Mouse (Mus musculus): ENCODE results near the gene Il21. TPM values are rescaled to one million over a fixed set of nuclear protein-coding genes. Genes with fewer than 3 reads are reported as not detected.

Il21 gene
- polyA plus RNA-seq, 1 experiment = not detected

DNA sequence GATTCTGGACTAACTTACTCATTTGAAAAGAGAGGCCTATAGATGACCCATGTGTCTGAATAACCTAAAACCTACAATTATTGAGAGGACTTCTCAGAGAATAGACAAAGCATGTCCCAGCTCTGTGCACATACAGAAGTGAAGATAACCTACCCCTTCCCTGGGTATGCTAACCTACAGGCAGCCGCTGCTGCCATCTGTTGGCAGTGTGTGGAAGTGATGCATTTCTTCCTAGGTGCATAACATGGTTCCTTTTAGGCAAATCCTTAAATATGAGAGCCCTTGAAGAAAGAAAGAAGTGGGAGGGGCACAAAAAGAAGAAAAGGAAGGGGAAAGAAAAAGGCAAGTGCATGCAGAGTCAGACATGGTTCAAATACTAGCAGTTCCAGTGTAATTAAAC lies 38.8 kb upstream of the Il21 start:
- no peak overlapping the region for H3ac ChIP-seq (ENCODE audit: control insufficient read depth, insufficient read length)
- TF ChIP-seq MAX (IDR thresholded peaks at IDR 0.05; ENCODE audit: low read depth) (no peak), USF1 (IDR thresholded peaks at IDR 0.05; ENCODE audit: low read depth) (no peak), REST (IDR thresholded peaks at IDR 0.05; ENCODE audit: insufficient read depth, insufficient read length) (no peak), E2F4 (IDR thresholded peaks at IDR 0.05; ENCODE audit: insufficient read depth) (no peak), TCF3 (IDR thresholded peaks at IDR 0.05; ENCODE audit: insufficient read length, low read depth) (no peak), POLR2AphosphoS2 (IDR thresholded peaks at IDR 0.05; ENCODE audit: insufficient read length, low read depth) (no peak), TCF12 (IDR thresholded peaks at IDR 0.05; ENCODE audit: insufficient read depth, poor library complexity, severe bottlenecking) (no peak), POLR2A (IDR thresholded peaks at IDR 0.05; ENCODE audit: insufficient read length, low read depth) (no peak), MYOG (IDR thresholded peaks at IDR 0.05; ENCODE audit: control insufficient read depth in 1 of 3, insufficient read depth in 1 of 3, insufficient read length in 2 of 3, low read depth in 2 of 3) (no peak), CEBPB (IDR thresholded peaks at IDR 0.05; ENCODE audit: insufficient read depth, poor library complexity, severe bottlenecking) (no peak), SRF (IDR thresholded peaks at IDR 0.05; ENCODE audit: control insufficient read depth, insufficient read length, low read depth) (no peak), MYOD1 (IDR thresholded peaks at IDR 0.05; ENCODE audit: control insufficient read depth in 1 of 3, insufficient read length in 2 of 3, low read depth in 2 of 3) (no peak)
- no peaks in the 10 kb centered on the region for H3K36me3 ChIP-seq (ENCODE audit: control insufficient read depth, insufficient read depth)

DNA sequence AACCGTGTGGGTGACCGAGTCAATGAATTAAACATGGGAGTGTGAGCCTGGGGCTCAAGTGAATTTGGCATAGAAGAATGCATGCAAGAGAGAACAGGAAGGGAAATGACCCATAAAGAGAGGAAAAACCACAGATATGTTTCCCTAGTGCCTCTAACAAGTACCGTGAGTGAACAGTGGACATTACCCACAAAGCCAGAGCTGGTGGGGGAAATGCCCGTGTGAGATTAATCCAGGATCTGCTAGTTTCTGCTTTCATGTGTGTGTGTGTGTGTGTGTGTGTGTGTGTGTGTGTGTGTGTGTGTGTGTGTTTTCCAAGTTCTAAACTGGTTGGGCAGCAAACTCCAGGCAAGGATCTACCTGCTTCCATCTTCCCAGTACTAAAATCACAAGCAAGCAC lies 37.5 kb upstream of the Il21 start:
- H3K4me3 ChIP-seq = no peak overlapping the region
- peaks cover 7% of the 10 kb centered on the region for H3K27me3 ChIP-seq (ENCODE audit: control insufficient read depth, insufficient read depth, insufficient read length)
- H3K36me3 ChIP-seq (ENCODE audit: control insufficient read depth, insufficient read depth) = no peaks in the 10 kb centered on the region
- H3K79me2 ChIP-seq (ENCODE audit: control insufficient read depth, insufficient read depth) = no peaks in the 10 kb centered on the region
- H3ac ChIP-seq (ENCODE audit: control insufficient read depth, insufficient read length) = no peak overlapping the region
- TF ChIP-seq E2F4 (IDR thresholded peaks at IDR 0.05; ENCODE audit: insufficient read depth) = no peak
- no peak for TF ChIP-seq SRF (IDR thresholded peaks at IDR 0.05; ENCODE audit: control insufficient read depth, insufficient read length, low read depth)
- no peak for TF ChIP-seq MAX (IDR thresholded peaks at IDR 0.05; ENCODE audit: low read depth)
- TF ChIP-seq POLR2AphosphoS2 (IDR thresholded peaks at IDR 0.05; ENCODE audit: insufficient read length, low read depth) = no peak
- no peak for TF ChIP-seq REST (IDR thresholded peaks at IDR 0.05; ENCODE audit: insufficient read depth, insufficient read length)
- TF ChIP-seq MYOD1 (IDR thresholded peaks at IDR 0.05; ENCODE audit: control insufficient read depth in 1 of 3, insufficient read length in 2 of 3, low read depth in 2 of 3) = no peak
- TF ChIP-seq USF1 (IDR thresholded peaks at IDR 0.05; ENCODE audit: low read depth) = no peak
- no peak for TF ChIP-seq TCF3 (IDR thresholded peaks at IDR 0.05; ENCODE audit: insufficient read length, low read depth)
- no peak for TF ChIP-seq CEBPB (IDR thresholded peaks at IDR 0.05; ENCODE audit: insufficient read depth, poor library complexity, severe bottlenecking)
- TF ChIP-seq MYOG (IDR thresholded peaks at IDR 0.05; ENCODE audit: control insufficient read depth in 1 of 3, insufficient read depth in 1 of 3, insufficient read length in 2 of 3, low read depth in 2 of 3) = no peak
- no peak for TF ChIP-seq POLR2A (IDR thresholded peaks at IDR 0.05; ENCODE audit: insufficient read length, low read depth)
- no peak for TF ChIP-seq TCF12 (IDR thresholded peaks at IDR 0.05; ENCODE audit: insufficient read depth, poor library complexity, severe bottlenecking)
- H3K4me2 ChIP-seq (ENCODE audit: low read depth) = no peak overlapping the region

More for the DNA sequence above, 38.8 kb upstream of the Il21 start:
- Histone ChIP-seq H3K79me2 (ENCODE audit: control insufficient read depth, insufficient read depth) (no peaks in the 10 kb centered on the region), H3K27me3 (ENCODE audit: control insufficient read depth, insufficient read depth, insufficient read length) (peaks cover 7% of the 10 kb centered on the region), H3K4me3 (no peak overlapping the region), H3K4me2 (ENCODE audit: low read depth) (no peak overlapping the region)

DNA sequence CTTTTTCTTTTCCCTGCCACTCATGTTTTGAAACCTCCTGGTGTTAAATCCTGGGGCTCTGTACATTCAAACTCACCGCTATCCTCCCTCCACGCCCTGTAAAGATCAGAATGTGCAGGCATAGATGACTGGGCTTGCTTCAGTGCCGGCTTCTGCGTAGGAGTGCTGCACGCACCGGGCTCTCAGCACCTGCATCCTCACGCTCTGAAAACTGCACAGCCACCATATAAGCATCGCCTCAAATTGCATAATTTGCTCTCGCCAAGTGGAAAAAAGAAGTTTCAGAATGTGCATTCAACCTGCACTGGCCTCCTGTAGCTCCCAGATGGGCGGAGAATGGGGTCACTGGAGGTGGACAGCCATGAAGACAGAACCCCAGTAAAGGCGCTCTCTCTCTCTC lies 35.9 kb upstream of the Il21 start:
- Histone ChIP-seq H3K27me3 (ENCODE audit: control insufficient read depth, insufficient read depth, insufficient read length) (no peaks in the 10 kb centered on the region), H3ac (ENCODE audit: control insufficient read depth, insufficient read length) (no peak overlapping the region), H3K4me3 (no peak overlapping the region), H3K36me3 (ENCODE audit: control insufficient read depth, insufficient read depth) (no peaks in the 10 kb centered on the region), H3K79me2 (ENCODE audit: control insufficient read depth, insufficient read depth) (no peaks in the 10 kb centered on the region), H3K4me2 (ENCODE audit: low read depth) (no peak overlapping the region)
- no peak for TF ChIP-seq USF1 (IDR thresholded peaks at IDR 0.05; ENCODE audit: low read depth)
- no peak for TF ChIP-seq TCF3 (IDR thresholded peaks at IDR 0.05; ENCODE audit: insufficient read length, low read depth)
- no peak for TF ChIP-seq POLR2A (IDR thresholded peaks at IDR 0.05; ENCODE audit: insufficient read length, low read depth)
- no peak for TF ChIP-seq MYOG (IDR thresholded peaks at IDR 0.05; ENCODE audit: control insufficient read depth in 1 of 3, insufficient read depth in 1 of 3, insufficient read length in 2 of 3, low read depth in 2 of 3)
- no peak for TF ChIP-seq CEBPB (IDR thresholded peaks at IDR 0.05; ENCODE audit: insufficient read depth, poor library complexity, severe bottlenecking)
- TF ChIP-seq POLR2AphosphoS2 (IDR thresholded peaks at IDR 0.05; ENCODE audit: insufficient read length, low read depth) = no peak
- TF ChIP-seq MYOD1 (IDR thresholded peaks at IDR 0.05; ENCODE audit: control insufficient read depth in 1 of 3, insufficient read length in 2 of 3, low read depth in 2 of 3) = no peak
- TF ChIP-seq SRF (IDR thresholded peaks at IDR 0.05; ENCODE audit: control insufficient read depth, insufficient read length, low read depth) = no peak
- no peak for TF ChIP-seq MAX (IDR thresholded peaks at IDR 0.05; ENCODE audit: low read depth)
- TF ChIP-seq REST (IDR thresholded peaks at IDR 0.05; ENCODE audit: insufficient read depth, insufficient read length) = no peak
- TF ChIP-seq E2F4 (IDR thresholded peaks at IDR 0.05; ENCODE audit: insufficient read depth) = no peak
- TF ChIP-seq TCF12 (IDR thresholded peaks at IDR 0.05; ENCODE audit: insufficient read depth, poor library complexity, severe bottlenecking) = no peak

DNA sequence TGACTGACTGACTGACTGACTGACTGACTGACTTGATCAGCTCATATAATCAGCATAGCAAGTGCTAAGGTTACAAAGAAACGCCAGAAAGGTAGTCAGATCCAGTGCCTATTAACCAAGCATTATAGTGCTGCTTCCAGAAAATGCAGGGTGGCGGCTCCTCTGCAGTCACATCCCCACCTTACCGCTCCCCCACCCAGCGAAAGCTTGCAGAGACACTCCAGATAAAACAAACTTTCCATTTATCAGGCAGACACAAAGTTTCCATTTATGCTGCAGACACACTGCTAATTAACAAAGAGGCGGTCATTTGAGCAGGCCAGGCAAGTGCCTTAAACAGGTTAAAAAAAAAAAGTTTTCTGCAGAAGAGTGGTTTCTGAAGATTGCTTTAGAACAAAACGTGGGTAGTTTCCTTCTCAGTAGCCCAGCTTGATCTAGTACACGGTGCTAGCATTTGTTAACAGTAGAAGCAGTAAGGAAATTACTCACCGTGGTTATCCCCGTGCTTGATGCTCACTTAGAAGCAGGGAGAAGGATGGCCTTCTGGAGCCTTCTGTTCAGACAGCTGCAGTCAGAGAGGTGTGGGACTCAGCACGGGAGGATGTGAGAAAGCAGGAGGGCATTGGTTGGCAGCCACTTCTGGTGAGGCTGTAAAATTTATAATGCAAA lies 27.0 kb upstream of the Il21 start:
- no peak overlapping the region for H3ac ChIP-seq (ENCODE audit: control insufficient read depth, insufficient read length)
- no peak overlapping the region for H3K4me3 ChIP-seq
- no peak overlapping the region for H3K4me2 ChIP-seq (ENCODE audit: low read depth)
- TF ChIP-seq E2F4 (IDR thresholded peaks at IDR 0.05; ENCODE audit: insufficient read depth) (no peak), MYOG (IDR thresholded peaks at IDR 0.05; ENCODE audit: control insufficient read depth in 1 of 3, insufficient read depth in 1 of 3, insufficient read length in 2 of 3, low read depth in 2 of 3) (no peak)
- H3K36me3 ChIP-seq (ENCODE audit: control insufficient read depth, insufficient read depth) = no peaks in the 10 kb centered on the region
- H3K79me2 ChIP-seq (ENCODE audit: control insufficient read depth, insufficient read depth) = no peaks in the 10 kb centered on the region
- no peaks in the 10 kb centered on the region for H3K27me3 ChIP-seq (ENCODE audit: control insufficient read depth, insufficient read depth, insufficient read length)

Data from myocyte (in vitro differentiated cells).